Mouse (Mus musculus): ENCODE results near the gene Fiz1.
A peak's percentile ranks its signal among the peaks of the same experiment; 100 is the strongest.

DNA sequence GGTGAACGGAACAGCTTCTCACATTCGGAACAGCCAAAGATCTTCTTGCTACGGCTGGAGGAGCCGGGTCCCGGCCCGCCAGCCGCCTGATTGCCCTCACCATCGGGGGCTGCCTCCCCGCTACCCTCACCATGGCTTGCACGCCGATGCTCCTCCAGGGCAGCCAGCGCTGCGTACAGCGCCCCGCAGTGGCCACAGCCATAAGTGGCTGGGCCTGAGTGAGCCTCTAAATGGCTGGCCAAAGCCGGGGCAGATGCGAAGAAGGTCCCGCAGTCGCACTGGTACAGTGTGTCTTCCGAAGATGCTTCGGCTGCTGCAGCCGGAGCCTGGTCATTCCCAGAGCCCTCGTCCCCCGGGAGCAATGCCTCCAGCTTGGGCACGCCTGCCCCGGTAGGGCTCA, 6.3 kb downstream of the Fiz1 start:
- TF ChIP-seq CTCF (IDR thresholded peaks at IDR 0.05; ENCODE audit: low read depth) (0 out of 2 replicates have a peak, but pooled peaks have one; percentile 9), EP300 (IDR thresholded peaks at IDR 0.05; ENCODE audit: low read depth) (no peak)

All from liver, postnatal 0 days (tissue).